Mouse (Mus musculus) splenic B cell, adult 2 months (primary cell): ENCODE results near the gene Mettl9.
"Not testable (repeated sequence)": the region's sequence is repeated elsewhere in the genome, so short reads cannot be mapped to it uniquely, and the experiment has no call there.

ENCODE experiments used
- DNase-seq: peaks from one replicate; pipeline ENCODE4 v3.0.0-alpha.2; 2011; ENCODE audit warnings: low read depth, low spot score
- H3K27me3 ChIP-seq: 2 replicates; pipeline ENCODE4 v1.6.1; 2012; ENCODE audit warnings: mild to moderate bottlenecking, low read length, moderate library complexity, mixed read lengths; ENCODE audit not compliant: control insufficient read depth, poor library complexity, insufficient read depth, severe bottlenecking
- H3K36me3 ChIP-seq: 2 replicates; pipeline ENCODE4 v1.6.1; 2012; ENCODE audit warnings: mild to moderate bottlenecking, low read length, moderate library complexity, mixed read lengths; ENCODE audit not compliant: control insufficient read depth, poor library complexity, insufficient read depth, severe bottlenecking

Mettl9 gene

DNA sequence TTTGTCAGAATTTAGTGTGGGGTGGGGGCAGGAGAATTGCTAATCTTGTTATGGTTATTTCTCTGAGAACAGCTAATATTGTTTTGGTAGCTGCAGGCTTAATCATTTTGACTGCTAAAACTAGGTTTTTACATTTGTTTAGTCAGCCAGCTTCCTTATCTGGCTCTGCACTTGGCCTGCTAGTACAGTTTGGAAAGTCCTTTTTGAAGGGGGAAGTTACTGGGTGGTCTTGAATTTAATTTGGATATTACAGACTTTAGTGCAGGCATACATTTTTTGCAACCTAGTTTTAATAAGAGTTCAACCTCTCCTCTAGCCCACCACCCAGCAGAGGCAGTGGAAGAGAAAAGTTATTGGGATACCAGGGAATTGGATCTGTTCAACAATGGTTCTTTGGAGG is 4.3 kb upstream of the Mettl9 start:
- not testable (repeated sequence) for DNase-seq, H3K36me3 ChIP-seq

DNA sequence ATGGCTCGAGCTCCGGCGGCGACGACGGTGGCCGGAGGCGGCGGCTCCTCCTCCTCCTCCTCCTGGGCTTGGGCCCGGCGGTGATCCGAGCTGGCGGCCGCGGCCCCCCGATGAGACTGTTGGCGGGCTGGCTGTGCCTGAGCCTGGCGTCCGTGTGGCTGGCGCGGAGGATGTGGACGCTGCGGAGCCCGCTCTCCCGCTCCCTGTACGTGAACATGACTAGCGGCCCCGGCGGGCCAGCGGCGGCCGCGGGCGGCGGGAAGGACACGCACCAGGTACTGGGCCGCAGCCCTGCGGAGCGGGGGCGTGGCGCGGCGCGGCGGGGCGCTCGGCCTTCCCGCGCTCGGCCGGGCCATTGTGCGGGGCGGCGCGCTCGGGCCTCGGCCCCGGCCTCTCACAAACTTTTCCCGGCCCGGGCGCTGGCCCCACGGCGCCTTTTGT is 476 bp downstream of the Mettl9 start:
- H3K36me3 ChIP-seq: no peaks in the 10 kb centered on the region
- DNase-seq: no peak
- no peaks in the 10 kb centered on the region for H3K27me3 ChIP-seq

More for the DNA sequence above, 4.3 kb upstream of the Mettl9 start:
- not testable (repeated sequence) for H3K27me3 ChIP-seq

DNA sequence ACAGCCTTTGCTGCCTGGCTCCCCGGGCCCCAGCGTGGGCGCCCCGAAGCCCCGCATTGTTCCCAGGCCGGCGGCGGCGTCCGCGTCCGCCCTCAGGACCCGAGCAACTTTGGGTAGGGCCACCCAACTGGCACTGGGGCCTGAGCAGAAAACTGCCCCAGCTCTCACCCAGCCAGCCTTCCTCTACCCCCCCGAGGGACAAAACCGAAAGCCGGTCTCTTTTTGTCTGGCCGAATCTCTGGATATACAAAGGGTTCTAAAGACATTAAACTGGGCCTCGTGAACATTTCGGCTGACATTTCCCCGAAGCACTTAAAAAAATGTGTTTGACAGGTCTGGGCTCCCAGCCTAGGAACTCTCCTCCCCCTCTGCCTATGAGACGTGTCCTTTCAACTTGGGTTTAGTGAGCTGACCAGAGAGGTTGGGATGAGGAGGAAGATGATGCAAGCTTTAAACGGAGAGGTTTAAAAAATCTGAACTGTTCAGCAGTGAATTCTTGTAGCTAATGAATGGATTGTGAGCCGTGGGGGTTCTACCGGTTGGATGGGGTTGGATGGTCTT is 996 bp downstream of the Mettl9 start:
- H3K27me3 ChIP-seq: no peaks in the 10 kb centered on the region
- H3K36me3 ChIP-seq: no peaks in the 10 kb centered on the region
- peak; percentile 19 for DNase-seq

DNA sequence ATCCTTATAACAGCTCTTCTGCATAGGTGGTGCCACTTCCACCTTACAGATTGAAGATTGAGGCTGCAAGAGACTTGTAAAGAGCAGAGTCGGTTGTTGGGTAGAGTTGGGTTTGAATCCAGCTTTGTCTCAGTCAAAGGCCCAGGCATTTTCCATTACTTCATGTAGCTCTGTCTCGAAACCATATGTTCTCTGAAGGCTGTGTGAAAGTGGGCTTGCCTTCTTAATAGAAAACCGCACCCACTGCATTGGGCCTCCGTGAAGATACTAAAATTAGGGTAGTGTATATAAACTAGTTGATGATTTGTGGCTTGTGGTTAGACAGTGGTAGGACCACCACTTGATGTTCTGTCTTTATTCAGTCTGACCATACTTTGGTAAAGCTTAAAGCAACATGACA is 6.3 kb downstream of the Mettl9 start:
- H3K36me3 ChIP-seq: no peaks in the 10 kb centered on the region
- no peak for DNase-seq
- H3K27me3 ChIP-seq: no peaks in the 10 kb centered on the region

GRCm38 (mm10) chr7:121041989-121042388 is 7.7 kb downstream of the Mettl9 start:
- no peak for DNase-seq
- Histone ChIP-seq H3K27me3 (no peaks in the 10 kb centered on the region), H3K36me3 (no peaks in the 10 kb centered on the region)

DNA sequence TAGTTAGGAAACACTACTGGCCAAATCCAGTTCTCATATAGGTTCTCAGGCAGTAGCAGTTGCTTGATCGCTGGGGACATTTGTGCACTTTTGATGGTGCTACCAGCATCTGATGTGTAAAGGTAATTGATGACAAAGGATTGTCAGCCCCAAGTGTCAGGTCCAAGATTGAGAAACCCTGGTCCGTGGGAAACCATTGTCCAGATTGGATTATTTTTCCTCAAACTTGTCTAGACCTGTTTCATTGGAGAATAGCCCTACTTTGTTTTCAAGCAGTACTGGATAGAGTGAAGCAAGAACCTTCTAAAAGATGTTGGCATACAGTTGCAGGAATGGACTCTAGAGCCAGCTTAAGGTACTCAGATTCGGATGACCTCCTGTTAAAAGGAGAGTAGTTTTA is 8.8 kb downstream of the Mettl9 start:
- no peak for DNase-seq
- no peaks in the 10 kb centered on the region for H3K27me3 ChIP-seq
- H3K36me3 ChIP-seq: no peaks in the 10 kb centered on the region

DNA sequence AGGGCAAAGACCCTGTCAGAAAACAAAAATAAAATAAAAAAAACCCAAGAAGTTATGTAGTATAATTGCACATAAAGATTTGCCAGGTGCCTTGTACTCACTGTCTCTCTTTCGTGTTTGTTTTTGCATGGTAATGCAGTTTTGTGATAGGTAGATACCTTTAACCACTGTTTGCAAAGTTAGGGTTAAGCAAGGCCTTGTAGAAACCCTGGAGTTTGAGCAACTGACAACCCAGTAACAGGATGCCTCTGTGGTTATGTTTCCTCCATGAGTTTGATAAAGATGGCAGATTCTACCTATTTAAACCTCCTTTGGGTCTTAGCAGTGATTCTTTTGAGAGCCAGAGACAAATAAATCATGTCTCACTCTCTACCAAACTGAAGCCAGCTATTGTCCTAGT is 9.3 kb downstream of the Mettl9 start:
- no peak for DNase-seq
- Histone ChIP-seq H3K36me3 (no peaks in the 10 kb centered on the region; the same call in 1 of the 2 replicates), H3K27me3 (no peaks in the 10 kb centered on the region)

DNA sequence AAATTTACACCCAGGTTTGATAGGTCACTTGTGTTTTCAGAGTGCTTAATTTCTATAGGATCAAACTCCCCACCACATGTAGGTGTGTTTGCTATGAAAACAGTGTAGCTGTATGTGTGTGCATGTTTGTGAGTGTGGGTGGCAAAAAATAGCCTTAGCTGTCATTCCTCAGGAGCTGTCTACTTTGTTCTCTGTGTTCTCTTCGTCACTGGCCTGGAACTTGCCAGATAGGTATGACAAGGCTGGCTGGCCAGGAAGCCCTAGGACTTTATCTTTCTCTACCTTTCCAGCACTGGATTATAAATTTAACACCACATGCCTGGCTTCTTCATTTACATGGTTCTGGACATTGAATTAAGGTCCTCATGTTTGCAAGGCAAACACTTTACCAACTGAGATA is 10.0 kb downstream of the Mettl9 start:
- DNase-seq: no peak
- Histone ChIP-seq H3K27me3 (no peaks in the 10 kb centered on the region), H3K36me3 (no peaks in the 10 kb centered on the region; the same call in 1 of the 2 replicates)

- Histone ChIP-seq H3K36me3 (no peaks in the 10 kb centered on the region; the same call in 1 of the 2 replicates), H3K27me3 (no peaks in the 10 kb centered on the region)
- DNase-seq: no peak
These were observed 11.6 kb downstream of the Mettl9 start for GRCm38 (mm10) chr7:121045671-121046453.

- H3K27me3 ChIP-seq: no peaks in the 10 kb centered on the region
- H3K36me3 ChIP-seq: no peaks in the 10 kb centered on the region; the same call in none of the 2 replicates
- no peak for DNase-seq
These were observed 13.4 kb downstream of the Mettl9 start for GRCm38 (mm10) chr7:121047624-121048023.

- H3K27me3 ChIP-seq: no peaks in the 10 kb centered on the region; the same call in 1 of the 2 replicates
- no peak for DNase-seq
- peaks cover 10% of the 10 kb centered on the region for H3K36me3 ChIP-seq
These were observed 18.8 kb downstream of the Mettl9 start for GRCm38 (mm10) chr7:121053071-121053470.

DNA sequence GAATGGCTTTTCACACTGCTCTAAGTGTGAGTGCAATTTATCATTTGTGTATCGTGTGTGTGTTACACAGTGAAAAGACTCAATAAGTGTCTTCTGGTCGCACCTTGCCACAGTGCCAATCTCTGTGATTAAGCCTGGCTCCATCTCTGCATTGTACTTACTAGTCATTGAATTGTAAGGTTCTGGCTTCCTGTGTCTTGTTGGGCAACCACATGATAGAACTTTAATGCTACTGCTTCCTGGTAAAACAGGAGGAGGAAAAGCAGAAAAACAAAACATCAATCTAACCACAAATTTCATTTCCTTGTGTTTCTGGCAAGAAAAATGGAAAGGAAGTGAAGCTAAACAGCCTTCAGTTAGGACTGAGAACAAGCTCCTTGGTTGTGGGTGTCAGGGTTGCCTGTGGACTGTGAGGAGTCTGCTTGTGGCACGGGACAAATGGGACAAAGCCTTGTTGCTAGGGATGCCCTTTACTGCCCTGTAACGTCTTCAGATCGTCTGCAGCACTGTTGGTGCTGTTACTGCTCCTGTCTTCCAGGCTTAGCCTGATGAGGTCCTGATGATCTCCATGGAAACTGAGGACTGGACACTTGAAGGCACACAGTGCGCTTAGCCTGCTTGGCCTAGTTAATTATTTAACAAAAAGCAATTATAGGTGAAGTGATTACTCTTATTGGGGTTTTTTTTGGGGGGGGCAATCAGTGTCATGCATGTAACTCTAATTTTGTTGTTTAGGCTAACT is 25.4 kb downstream of the Mettl9 start:
- DNase-seq: no peak
- no peaks in the 10 kb centered on the region for H3K27me3 ChIP-seq
- H3K36me3 ChIP-seq: peaks cover 7% of the 10 kb centered on the region

DNA sequence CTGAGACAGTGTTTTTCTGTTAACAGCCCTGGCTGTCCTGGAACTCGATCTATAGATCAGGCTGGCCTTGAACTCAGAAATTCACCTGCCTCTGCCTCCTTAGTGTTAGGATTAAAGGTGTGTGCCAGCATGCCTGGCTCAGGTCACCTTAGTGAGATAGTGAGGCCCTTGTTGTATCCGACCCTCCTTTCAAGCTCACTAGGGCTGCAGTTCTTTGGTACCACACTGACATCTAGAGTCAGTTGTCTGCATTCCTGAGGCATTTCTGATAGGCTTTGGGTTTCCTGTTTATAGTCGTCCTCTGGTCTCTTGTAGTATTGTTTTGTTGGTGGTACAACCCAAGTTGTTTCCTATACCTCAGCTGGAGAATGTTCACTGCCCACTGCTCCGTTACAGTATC is 30.1 kb downstream of the Mettl9 start:
- H3K36me3 ChIP-seq: 0 out of 2 replicates have a peak, but pooled peaks cover 2% of the 10 kb centered on the region
- DNase-seq: peak; percentile 36

DNA sequence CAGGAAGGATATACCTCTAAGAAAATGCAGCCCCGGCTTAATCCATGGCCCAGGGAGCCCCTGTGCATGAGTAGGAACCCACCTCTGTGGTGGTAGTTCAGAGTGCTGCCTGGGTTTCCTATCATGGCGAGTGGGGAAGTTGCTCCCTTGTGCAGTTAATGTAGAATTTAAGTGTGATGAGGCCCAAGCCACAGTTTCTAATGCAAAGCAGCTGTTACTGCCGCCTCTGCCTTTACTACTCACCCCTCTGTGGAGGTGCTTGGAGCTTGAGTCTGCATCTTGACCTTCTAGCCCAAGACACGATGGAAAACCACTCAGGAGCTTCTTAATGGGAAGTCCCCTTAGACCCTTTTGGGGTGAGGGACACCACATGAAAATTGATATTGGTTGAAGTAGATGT is 37.0 kb downstream of the Mettl9 start:
- Histone ChIP-seq H3K36me3 (0 out of 2 replicates have a peak, but pooled peaks cover 2% of the 10 kb centered on the region), H3K27me3 (no peaks in the 10 kb centered on the region)
- DNase-seq: no peak

More for the DNA sequence above, 30.1 kb downstream of the Mettl9 start:
- no peaks in the 10 kb centered on the region for H3K27me3 ChIP-seq

GRCm38 (mm10) chr7:121072506-121072905 is 38.3 kb downstream of the Mettl9 start:
- no peak for DNase-seq
- H3K27me3 ChIP-seq: no peaks in the 10 kb centered on the region
- H3K36me3 ChIP-seq: peaks cover 2% of the 10 kb centered on the region; the same call in 1 of the 2 replicates
